Mouse (Mus musculus) intestine, postnatal 0 days (tissue): ENCODE measurements around the gene Fam83e. TPM values are rescaled to one million over a fixed set of nuclear protein-coding genes. Genes with fewer than 3 reads are reported as not detected.

ENCODE experiments used
- ATAC-seq: fragments of 200-750 bp; cut with Nextera tagmentation; 2 replicates; pipeline ENCODE4 v1.8.0; 2017; ENCODE audit warnings: mild to moderate bottlenecking, moderate TSS enrichment, moderate library complexity
- H3K27ac ChIP-seq: fragments of 300-500 bp; sonication (generic); 2 replicates; pipeline ENCODE4 v1.5.1; 2014; ENCODE audit warnings: mild to moderate bottlenecking, low read depth, low read length, moderate library complexity
- H3K27me3 ChIP-seq: fragments of 300-500 bp; sonication (generic); replicated peaks from 2 replicates; pipeline ENCODE4 v1.6.1; 2014; ENCODE audit warnings: low read length, mixed read lengths; ENCODE audit not compliant: control insufficient read depth, insufficient read depth
- H3K36me3 ChIP-seq: fragments of 300-500 bp; sonication (generic); 2 replicates; pipeline ENCODE4 v1.6.1; 2014; ENCODE audit warnings: mild to moderate bottlenecking, moderate library complexity; ENCODE audit not compliant: control insufficient read depth, insufficient read depth
- H3K4me1 ChIP-seq: fragments of 300-500 bp; sonication (generic); replicated peaks from 2 replicates; pipeline ENCODE4 v1.6.1; 2014; ENCODE audit warnings: antibody characterized with exemption, low read length, mixed read lengths; ENCODE audit not compliant: control insufficient read depth, insufficient read depth
- H3K4me2 ChIP-seq: fragments of 300-500 bp; sonication (generic); replicated peaks from 2 replicates; pipeline ENCODE4 v1.6.1; 2014; ENCODE audit warnings: low read depth, mild to moderate bottlenecking, moderate library complexity
- H3K4me3 ChIP-seq: fragments of 300-500 bp; sonication (generic); 2 replicates; pipeline ENCODE4 v1.5.1; 2014; ENCODE audit warnings: low read depth, low read length
- H3K9ac ChIP-seq: fragments of 300-500 bp; sonication (generic); 2 replicates; pipeline ENCODE4 v1.6.1; 2014; ENCODE audit warnings: mild to moderate bottlenecking, low read depth, low read length
- H3K9me3 ChIP-seq: fragments of 300-500 bp; sonication (generic); 2 replicates; pipeline ENCODE4 v1.6.1; 2016; ENCODE audit warnings: mixed run types; ENCODE audit not compliant: control insufficient read depth
- CTCF ChIP-seq: sonication (generic); IDR thresholded peaks from 2 replicates; pipeline ENCODE4 v1.5.1; 2016; ENCODE audit warnings: low read depth, mild to moderate bottlenecking, control low read depth, antibody characterized with exemption, moderate library complexity
- WGBS: fragments of 180-500 bp; shearing (Covaris S2); extraction: QIAGEN DNeasy Blood & Tissue Kit; methylation state at CpG from one replicate; pipeline ENCODE4 v1.1.7; 2014; 5-methylcytosine and 5-hydroxymethylcytosine counted together
- polyA plus RNA-seq: library from polyadenylated mRNA; unstranded; fragments of >200 nt; fragmentation: Nextera tagmentation; extraction: Ambion mirVana; gene quantifications from 2 replicates; pipeline ENCODE4 v1.2.1, GENCODE M21; 2015

Gene Fam83e
- polyA plus RNA-seq, 1 experiment from 2014 or later: 16.7 TPM

- no peak for ATAC-seq
- H3K4me3 ChIP-seq: no peak overlapping the region
- H3K27ac ChIP-seq: no peak overlapping the region
- no peaks in the 10 kb centered on the region for H3K36me3 ChIP-seq
- H3K4me1 ChIP-seq: no peaks in the 10 kb centered on the region
- TF ChIP-seq CTCF: no peak
- H3K27me3 ChIP-seq: no peaks in the 10 kb centered on the region
- WGBS: 66% methylated on average over 10 of the region's 10 CpGs
- H3K4me2 ChIP-seq: no peak overlapping the region
- H3K9ac ChIP-seq: no peak overlapping the region
- H3K9me3 ChIP-seq: no peaks in the 10 kb centered on the region
Measured at GRCm38 (mm10) chr7:45739820-45740219, 18.8 kb downstream of the Fam83e start.

GRCm38 (mm10) chr7:45741308-45741707 lies 20.3 kb downstream of the Fam83e start:
- H3K4me2 ChIP-seq: no peak overlapping the region

GRCm38 (mm10) chr7:45741777-45742176 lies 20.8 kb downstream of the Fam83e start:
- no peaks in the 10 kb centered on the region for H3K36me3 ChIP-seq
- no peaks in the 10 kb centered on the region for H3K9me3 ChIP-seq
- H3K4me1 ChIP-seq: no peaks in the 10 kb centered on the region
- no peak overlapping the region for H3K27ac ChIP-seq
- H3K27me3 ChIP-seq: no peaks in the 10 kb centered on the region
- peak overlapping the region; percentile 45 for H3K4me2 ChIP-seq
- no peak overlapping the region for H3K4me3 ChIP-seq
- TF ChIP-seq CTCF: no peak
- H3K9ac ChIP-seq: no peak overlapping the region
- 36% methylated on average over 11 of the region's 11 CpGs for WGBS
- ATAC-seq: no peak

More at GRCm38 (mm10) chr7:45741308-45741707, 20.3 kb downstream of the Fam83e start:
- no peak for TF ChIP-seq CTCF
- Histone ChIP-seq H3K4me1 (no peaks in the 10 kb centered on the region), H3K9ac (no peak overlapping the region), H3K9me3 (no peaks in the 10 kb centered on the region), H3K27me3 (no peaks in the 10 kb centered on the region), H3K36me3 (no peaks in the 10 kb centered on the region), H3K4me3 (no peak overlapping the region), H3K27ac (no peak overlapping the region)
- no peak for ATAC-seq
- 81% methylated on average over 12 of the region's 12 CpGs for WGBS

- TF ChIP-seq CTCF: peak; percentile 59
- WGBS: 32% methylated on average over 19 of the region's 19 CpGs
- H3K36me3 ChIP-seq: no peaks in the 10 kb centered on the region
- H3K9ac ChIP-seq: no peak overlapping the region
- H3K4me2 ChIP-seq: peak overlapping the region; percentile 45
- no peak overlapping the region for H3K4me3 ChIP-seq
- no peak overlapping the region for H3K27ac ChIP-seq
- H3K27me3 ChIP-seq: no peaks in the 10 kb centered on the region
- H3K9me3 ChIP-seq: no peaks in the 10 kb centered on the region
- no peaks in the 10 kb centered on the region for H3K4me1 ChIP-seq
- no peak for ATAC-seq
Measured at GRCm38 (mm10) chr7:45742338-45742737, 21.3 kb downstream of the Fam83e start.

GRCm38 (mm10) chr7:45744387-45744786 lies 23.4 kb downstream of the Fam83e start:
- ATAC-seq: peak; percentile 88
- H3K4me2 ChIP-seq: no peak overlapping the region
- whole genome bisulfite sequencing: 26% methylated on average over 2 of the region's 2 CpGs
- no peaks in the 10 kb centered on the region for H3K27me3 ChIP-seq
- no peak overlapping the region for H3K4me3 ChIP-seq
- H3K9ac ChIP-seq: no peak overlapping the region
- H3K4me1 ChIP-seq: no peaks in the 10 kb centered on the region
- no peak for TF ChIP-seq CTCF
- no peak overlapping the region for H3K27ac ChIP-seq
- H3K9me3 ChIP-seq: no peaks in the 10 kb centered on the region
- no peaks in the 10 kb centered on the region for H3K36me3 ChIP-seq

GRCm38 (mm10) chr7:45746518-45746917 lies 25.5 kb downstream of the Fam83e start:
- H3K4me1 ChIP-seq: no peaks in the 10 kb centered on the region
- H3K27me3 ChIP-seq: no peaks in the 10 kb centered on the region
- no peak overlapping the region for H3K9ac ChIP-seq
- H3K9me3 ChIP-seq: no peaks in the 10 kb centered on the region
- H3K27ac ChIP-seq: no peak overlapping the region
- no peaks in the 10 kb centered on the region for H3K36me3 ChIP-seq
- peak; percentile 68 for TF ChIP-seq CTCF
- no peak overlapping the region for H3K4me2 ChIP-seq
- H3K4me3 ChIP-seq: no peak overlapping the region
- ATAC-seq: no peak
- WGBS: 60% methylated on average over 6 of the region's 6 CpGs

GRCm38 (mm10) chr7:45747450-45747849 lies 26.4 kb downstream of the Fam83e start:
- no peaks in the 10 kb centered on the region for H3K27me3 ChIP-seq
- H3K9me3 ChIP-seq: no peaks in the 10 kb centered on the region
- H3K36me3 ChIP-seq: no peaks in the 10 kb centered on the region
- H3K4me1 ChIP-seq: no peaks in the 10 kb centered on the region
- no peak for ATAC-seq
- no peak overlapping the region for H3K4me2 ChIP-seq
- TF ChIP-seq CTCF: no peak
- H3K9ac ChIP-seq: no peak overlapping the region
- 86% methylated on average over 5 of the region's 5 CpGs for WGBS
- H3K4me3 ChIP-seq: no peak overlapping the region
- H3K27ac ChIP-seq: no peak overlapping the region
